Mouse (Mus musculus) liver, postnatal 0 days (tissue): ENCODE measurements around the gene Slc25a48.

Experiments used
- CTCF ChIP-seq: sonication (generic); IDR thresholded peaks from 2 replicates; pipeline ENCODE4 v1.5.1; 2016; ENCODE audit warnings: antibody characterized with exemption, low read depth
- EP300 ChIP-seq: IDR thresholded peaks from 2 replicates; pipeline ENCODE4 v1.6.1; 2016; ENCODE audit warnings: antibody characterized with exemption, low read depth, mild to moderate bottlenecking

GRCm38 (mm10) chr13:56444996-56445395 lies 6.8 kb downstream of the Slc25a48 start:
- TF ChIP-seq EP300, result no peak
- TF ChIP-seq CTCF, result no peak
